Mouse (Mus musculus): Measurements from ENCODE around the gene Canx.

Gene Canx

DNA sequence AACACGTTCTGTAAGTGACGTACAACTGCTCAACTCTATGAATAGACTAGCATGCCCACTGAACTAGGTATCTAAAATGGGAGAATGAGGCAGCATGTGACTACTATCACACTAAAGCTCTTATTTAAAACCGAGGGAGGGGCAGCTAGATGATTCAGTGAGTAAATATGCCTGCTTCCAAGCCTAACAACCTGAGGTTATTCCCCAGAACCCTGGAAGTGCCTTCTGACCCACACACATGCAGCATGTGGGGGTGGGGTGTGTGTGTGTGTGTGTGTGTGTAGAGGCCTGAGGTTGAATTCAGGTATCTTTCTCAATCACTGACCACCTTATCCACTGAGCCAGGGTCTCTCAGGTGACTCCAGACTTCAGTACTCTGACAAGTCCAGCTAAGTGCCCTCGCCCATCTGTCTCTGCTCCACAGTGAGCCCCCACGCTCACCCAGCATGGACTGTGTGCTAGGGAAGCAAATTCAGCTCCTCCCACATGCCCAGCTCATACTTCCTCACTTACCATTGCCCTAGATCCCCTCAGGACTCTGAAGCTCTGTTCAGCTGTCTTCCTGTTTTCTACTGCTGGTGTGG is 49.8 kb downstream of the Canx start:
- DNase-seq (ENCODE audit: low read depth, low spot score), result no peak

GRCm38 (mm10) chr11:50275077-50275476 is 50.4 kb downstream of the Canx start:
- DNase-seq (ENCODE audit: low read depth, low spot score), result no peak

- DNase-seq (ENCODE audit: low read depth, low spot score), result no peak
Observed at GRCm38 (mm10) chr11:50272819-50273218, 52.7 kb downstream of the Canx start.

DNA sequence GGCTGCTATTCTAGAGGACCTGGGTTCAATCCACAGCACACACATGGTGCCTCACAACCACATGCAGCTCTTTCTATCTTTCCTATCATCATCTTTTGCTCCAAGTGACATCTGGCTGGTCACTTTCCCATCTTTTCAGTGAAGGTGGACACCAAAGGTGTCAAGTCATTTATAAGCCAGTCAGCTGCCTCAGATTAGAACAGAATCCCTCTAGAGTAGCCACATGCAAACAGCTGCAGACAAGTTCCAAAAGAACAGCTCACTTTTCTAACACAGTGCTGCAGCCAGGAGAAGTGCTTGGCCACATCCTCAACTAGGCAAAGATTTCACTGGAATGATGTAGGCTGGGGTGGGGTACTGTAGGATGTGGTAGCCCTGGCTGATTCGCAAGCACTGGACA is 55.6 kb downstream of the Canx start:
- DNase-seq (ENCODE audit: low read depth, low spot score), result no peak

- DNase-seq (ENCODE audit: low read depth, low spot score), result peak; percentile 60
Observed at GRCm38 (mm10) chr11:50269163-50269562, 56.3 kb downstream of the Canx start.

DNA sequence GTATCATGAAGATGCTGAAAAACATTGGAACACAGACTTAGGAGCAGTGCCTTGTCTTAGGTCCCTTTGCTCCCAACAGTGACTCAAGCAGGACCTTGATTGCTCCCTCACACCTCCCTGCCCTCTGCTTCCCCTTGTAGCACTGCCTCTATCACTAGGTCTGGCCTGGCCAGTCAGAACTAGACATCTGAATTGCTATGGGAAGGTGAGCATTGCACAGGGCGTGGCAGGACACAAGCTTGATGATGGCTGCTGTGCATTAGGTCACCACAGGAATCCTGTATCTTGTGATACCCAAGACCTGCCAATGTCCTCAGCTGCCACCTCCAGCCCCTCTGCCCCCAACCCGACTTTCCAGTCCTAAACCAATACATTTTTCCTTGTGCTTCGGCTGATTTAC is 58.5 kb downstream of the Canx start:
- no peak for DNase-seq (ENCODE audit: low read depth, low spot score)

DNA sequence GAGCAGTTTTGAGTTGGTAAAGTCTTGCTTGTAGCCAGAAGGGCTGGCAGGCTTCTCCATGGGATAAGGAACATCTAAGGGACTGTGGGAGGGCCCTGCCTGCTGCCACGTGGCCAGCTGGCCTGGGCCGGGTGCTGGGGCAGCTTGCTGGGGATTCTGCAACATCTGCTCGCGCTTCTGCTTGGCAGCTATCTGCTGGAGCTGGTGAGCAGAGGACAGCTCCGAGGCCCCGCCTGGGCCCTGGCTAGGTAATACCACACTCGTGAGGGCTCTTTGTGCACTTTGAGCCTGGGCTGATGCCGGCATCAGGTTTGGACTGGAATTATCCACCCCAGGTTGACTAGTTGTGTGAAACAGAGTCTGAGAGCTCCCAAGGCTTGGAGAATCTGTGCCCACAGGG is 59.5 kb downstream of the Canx start:
- DNase-seq (ENCODE audit: low read depth, low spot score), result no peak

DNA sequence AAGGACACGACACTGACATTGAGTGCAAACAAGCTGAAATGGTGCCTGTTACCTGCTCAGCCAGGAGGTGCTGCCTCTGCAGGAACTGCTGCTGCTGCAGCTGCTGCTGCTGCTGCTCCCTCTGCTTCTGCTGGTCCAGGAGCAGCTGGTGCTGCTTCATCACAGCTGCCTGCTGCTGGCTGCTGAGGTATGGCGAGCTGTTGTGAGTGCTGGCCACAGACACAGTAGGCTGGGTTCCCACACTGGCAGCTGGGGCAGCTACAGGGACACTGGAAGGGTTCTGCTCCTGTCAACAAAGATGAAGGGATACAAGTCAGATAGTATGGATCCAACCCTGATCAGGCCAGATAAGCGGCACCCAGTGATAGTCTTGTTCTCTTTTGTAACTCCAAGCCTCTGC is 62.3 kb downstream of the Canx start:
- DNase-seq (ENCODE audit: low read depth, low spot score), result no peak

- peak; percentile 35 for DNase-seq (ENCODE audit: low read depth, low spot score)
Observed at GRCm38 (mm10) chr11:50262020-50262419, 63.5 kb downstream of the Canx start.

DNA sequence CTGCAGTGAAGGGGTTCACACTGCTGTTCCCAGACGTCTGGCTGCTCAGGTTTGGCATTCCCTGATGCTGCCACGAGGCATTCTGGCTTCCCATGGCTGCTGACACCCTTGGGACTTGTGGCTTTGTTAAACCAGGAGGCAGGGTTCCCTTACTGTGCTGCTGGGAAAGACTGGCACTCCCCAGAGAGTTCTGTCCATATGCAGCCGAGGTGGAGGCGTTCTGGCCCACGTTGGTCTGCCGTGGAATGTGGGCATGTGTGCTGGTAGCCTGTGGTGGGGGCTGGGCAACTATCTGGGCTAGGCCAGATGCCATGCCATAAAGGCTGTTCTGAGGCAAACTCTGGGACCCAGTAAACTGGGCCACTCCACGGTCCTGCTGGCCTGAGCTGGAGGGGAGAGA is 67.2 kb downstream of the Canx start:
- no peak for DNase-seq (ENCODE audit: low read depth, low spot score)

DNA sequence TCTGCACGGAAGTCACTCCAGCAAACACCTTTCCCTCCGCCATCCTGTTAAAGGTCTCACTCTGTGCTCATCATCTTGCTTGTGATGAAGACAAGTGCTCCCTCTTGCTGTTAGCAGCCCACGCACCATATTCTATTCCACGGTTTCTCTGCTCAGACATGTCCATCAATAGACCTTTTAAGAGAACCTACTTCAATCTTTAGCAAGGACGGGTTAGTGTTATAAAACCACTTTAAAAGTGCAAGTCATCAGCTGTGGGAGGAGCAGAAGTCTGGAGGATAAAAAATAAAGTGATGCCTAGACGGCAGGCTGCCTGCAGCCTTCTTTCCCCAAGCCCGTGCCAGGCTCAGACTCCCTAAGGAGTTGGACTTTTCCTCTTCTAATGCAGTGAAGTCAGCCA is 68.9 kb downstream of the Canx start:
- no peak for DNase-seq (ENCODE audit: low read depth, low spot score)

- no peak for DNase-seq (ENCODE audit: low read depth, low spot score)
Observed at GRCm38 (mm10) chr11:50254010-50254580, 71.4 kb downstream of the Canx start.

DNA sequence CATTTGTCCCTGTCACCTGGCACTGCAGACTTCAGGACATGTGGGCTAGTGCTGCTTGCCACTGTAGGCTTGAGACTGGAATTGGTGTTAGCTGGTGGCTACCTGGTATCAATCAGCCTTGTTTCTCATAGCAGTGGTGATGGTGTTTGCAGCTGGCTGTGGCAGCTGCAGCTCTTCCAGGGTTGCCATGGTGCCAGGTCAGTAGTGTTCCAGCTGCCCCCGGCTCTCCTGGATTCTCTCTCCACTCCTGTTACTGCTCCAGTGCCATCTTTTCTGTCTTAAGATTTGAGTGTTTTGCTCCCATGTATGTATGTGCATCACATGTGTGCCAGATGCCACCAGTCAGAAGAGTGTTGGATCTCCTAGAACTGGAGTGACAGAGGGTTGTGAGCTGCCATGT is 72.1 kb downstream of the Canx start:
- DNase-seq (ENCODE audit: low read depth, low spot score), result no peak

DNA sequence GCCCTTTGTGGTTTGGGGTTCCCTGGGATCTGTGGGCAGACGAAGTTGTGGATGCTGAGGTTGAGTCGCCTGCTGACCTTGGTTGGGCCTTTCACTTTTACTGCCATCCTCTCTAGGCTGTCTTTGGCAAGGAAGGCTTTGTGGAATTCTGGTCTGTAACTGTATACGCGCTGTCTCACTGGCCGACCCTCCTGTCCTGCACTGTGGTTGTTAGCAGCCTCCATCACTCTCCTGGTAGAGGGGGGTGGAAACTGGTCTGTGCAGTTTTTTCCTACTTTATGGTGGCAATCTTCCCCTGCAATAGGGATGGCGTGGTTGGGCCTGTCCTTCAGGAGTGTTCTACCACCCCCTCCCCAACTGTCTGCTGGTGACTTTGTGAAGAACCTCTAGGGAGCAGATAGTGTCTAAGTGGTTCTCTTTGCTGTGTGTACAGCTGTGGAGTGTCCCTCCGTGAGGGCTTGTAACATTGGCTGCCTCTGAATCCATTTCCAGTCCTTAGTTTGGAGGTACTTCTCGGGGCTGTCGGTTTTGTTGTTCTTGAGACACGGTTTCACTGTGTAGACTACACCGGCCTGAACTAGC is 72.7 kb downstream of the Canx start:
- DNase-seq (ENCODE audit: low read depth, low spot score), result no peak

GRCm38 (mm10) chr11:50252166-50252565 is 73.3 kb downstream of the Canx start:
- DNase-seq (ENCODE audit: low read depth, low spot score), result no peak

DNA sequence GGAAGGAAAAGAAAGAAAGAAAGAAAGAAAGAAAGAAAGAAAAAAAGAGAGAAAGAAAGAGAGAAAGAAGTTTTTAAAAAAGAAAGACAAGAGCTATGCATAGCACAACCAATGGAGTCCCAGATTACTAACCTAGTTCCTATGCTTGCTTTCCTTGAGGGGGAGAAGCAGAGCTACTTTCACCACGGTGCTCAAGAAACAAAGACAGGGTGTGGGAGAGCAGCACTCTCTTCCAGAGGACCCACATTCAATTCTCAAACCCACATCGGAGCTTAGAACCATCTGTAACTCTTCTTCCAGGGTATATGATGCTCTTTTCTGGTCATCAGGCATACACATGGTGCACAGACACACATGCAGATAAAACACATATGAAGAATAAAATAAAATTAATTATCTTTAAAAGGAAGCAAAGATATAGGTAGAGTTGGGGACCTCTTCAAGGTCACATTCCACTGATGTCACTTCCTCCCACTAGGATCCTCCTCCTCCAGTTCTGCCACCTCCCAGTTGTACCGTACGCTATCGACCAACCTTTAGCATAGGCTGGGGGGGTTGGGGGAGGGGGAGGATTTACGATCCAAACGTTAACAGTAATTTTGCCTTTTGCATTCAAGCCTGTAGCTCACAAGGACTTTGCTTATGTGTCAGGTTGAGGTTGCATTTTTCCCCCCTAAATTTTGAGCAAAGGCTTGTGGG is 76.9 kb downstream of the Canx start:
- DNase-seq (ENCODE audit: low read depth, low spot score), result no peak

DNA sequence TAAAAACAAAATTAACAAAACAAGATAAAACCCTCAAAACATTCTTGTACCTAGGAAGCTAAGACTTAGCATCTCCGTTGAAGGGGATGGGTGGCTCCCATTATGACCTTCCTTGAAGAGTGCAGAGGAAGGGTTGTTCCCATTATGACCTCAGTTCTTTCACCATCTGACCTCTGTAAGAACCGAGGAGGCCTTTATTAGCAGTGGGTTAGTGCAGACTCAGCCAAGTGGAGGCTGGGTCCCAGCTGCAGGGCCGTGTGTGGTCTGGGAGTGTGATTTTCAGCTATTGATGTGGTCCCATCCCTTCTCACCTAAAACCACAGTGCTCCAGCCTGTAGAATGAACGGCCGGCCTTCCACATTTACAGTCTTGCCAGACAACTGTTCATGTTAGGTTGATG is 80.2 kb downstream of the Canx start:
- DNase-seq (ENCODE audit: low read depth, low spot score), result no peak

Measured in CD4-positive, CD25-positive, alpha-beta regulatory T cell, adult 2 months (primary cell).